Mouse (Mus musculus) kidney, postnatal 0 days (tissue): ENCODE measurements around the gene Phldb3. TPM values are rescaled to one million over a fixed set of nuclear protein-coding genes. Genes with fewer than 3 reads are reported as not detected.

Experiments
- ATAC-seq: fragments of 200-750 bp; cut with Nextera tagmentation; replicated peaks from 2 replicates; pipeline ENCODE4 v1.8.0; 2017; ENCODE audit warnings: low read depth, moderate number of reproducible peaks, moderate TSS enrichment, moderate library complexity; ENCODE audit not compliant: low FRiP score
- DNase-seq: peaks from one replicate; pipeline ENCODE4 v3.0.0-alpha.2; 2016; ENCODE audit warnings: low spot score
- H3K27ac ChIP-seq: fragments of 300-500 bp; sonication (generic); 2 replicates; pipeline ENCODE4 v1.5.1; 2014; ENCODE audit warnings: mild to moderate bottlenecking
- H3K27me3 ChIP-seq: fragments of 300-500 bp; sonication (generic); 2 replicates; pipeline ENCODE4 v1.6.1; 2014; ENCODE audit warnings: low read length, mixed read lengths; ENCODE audit not compliant: insufficient read depth
- H3K36me3 ChIP-seq: fragments of 300-500 bp; sonication (generic); 2 replicates; pipeline ENCODE4 v1.6.1; 2014; ENCODE audit warnings: low read length, mixed read lengths; ENCODE audit not compliant: insufficient read depth
- H3K4me1 ChIP-seq: fragments of 300-500 bp; sonication (generic); replicated peaks from 2 replicates; pipeline ENCODE4 v1.6.1; 2014; ENCODE audit warnings: antibody characterized with exemption, low read length, mixed read lengths; ENCODE audit not compliant: insufficient read depth
- H3K4me2 ChIP-seq: fragments of 300-500 bp; sonication (generic); 2 replicates; pipeline ENCODE4 v1.6.1; 2014; ENCODE audit warnings: mild to moderate bottlenecking, low read length, moderate library complexity, mixed read lengths
- H3K4me3 ChIP-seq: fragments of 300-500 bp; sonication (generic); replicated peaks from 2 replicates; pipeline ENCODE4 v1.5.1; 2014; ENCODE audit warnings: low read depth, low read length
- H3K9ac ChIP-seq: fragments of 300-500 bp; sonication (generic); 2 replicates; pipeline ENCODE4 v1.6.1; 2014; ENCODE audit warnings: low read depth, low read length
- H3K9me3 ChIP-seq: fragments of 300-500 bp; sonication (generic); replicated peaks from 2 replicates; pipeline ENCODE4 v1.6.1; 2016; ENCODE audit warnings: low read length, inconsistent platforms, mixed read lengths
- CTCF ChIP-seq: IDR thresholded peaks from 2 replicates; pipeline ENCODE4 v1.5.1; 2016; ENCODE audit warnings: antibody characterized with exemption, low read depth, mild to moderate bottlenecking, moderate library complexity
- WGBS: fragments of 180-500 bp; shearing (Covaris S2); extraction: QIAGEN DNeasy Blood & Tissue Kit; methylation state at CpG from one replicate; pipeline ENCODE4 v1.1.7; 2014; 5-methylcytosine and 5-hydroxymethylcytosine counted together
- polyA plus RNA-seq: library from polyadenylated mRNA; unstranded; fragments of >200 nt; fragmentation: Nextera tagmentation; extraction: Ambion mirVana; gene quantifications from 2 replicates; pipeline ENCODE4 v1.2.1, GENCODE M21; 2015

The Phldb3 gene
- polyA plus RNA-seq, 1 experiment from 2014 or later = 0.11 TPM

GRCm38 (mm10) chr7:24664959-24665358 lies 54.4 kb downstream of the Phldb3 start:
- ATAC-seq (no peak), DNase-seq (no peak)
- no peak for TF ChIP-seq CTCF
- H3K9me3 ChIP-seq = no peaks in the 10 kb centered on the region
- H3K4me2 ChIP-seq = no peak overlapping the region
- no peak overlapping the region for H3K4me3 ChIP-seq
- no peak overlapping the region for H3K27ac ChIP-seq
- no peaks in the 10 kb centered on the region for H3K4me1 ChIP-seq
- H3K27me3 ChIP-seq = no peaks in the 10 kb centered on the region
- no peaks in the 10 kb centered on the region for H3K36me3 ChIP-seq
- no peak overlapping the region for H3K9ac ChIP-seq
- 78% methylated on average over 9 of the region's 9 CpGs for WGBS

GRCm38 (mm10) chr7:24671944-24672439 lies 61.4 kb downstream of the Phldb3 start:
- H3K4me1 ChIP-seq = no peaks in the 10 kb centered on the region
- no peaks in the 10 kb centered on the region for H3K27me3 ChIP-seq
- no peak overlapping the region for H3K4me2 ChIP-seq
- no peak overlapping the region for H3K4me3 ChIP-seq
- H3K36me3 ChIP-seq = no peaks in the 10 kb centered on the region
- H3K9ac ChIP-seq = no peak overlapping the region
- no peaks in the 10 kb centered on the region for H3K9me3 ChIP-seq
- TF ChIP-seq CTCF = no peak
- WGBS = 93% methylated on average over 23 of the region's 23 CpGs
- no peak overlapping the region for H3K27ac ChIP-seq
- no peak for DNase-seq
- ATAC-seq = no peak

GRCm38 (mm10) chr7:24676575-24676974 lies 66.0 kb downstream of the Phldb3 start, which contains the start of gene Tex101:
TSS of gene Tex101 (minus strand) at chr7:24676675.
- Histone ChIP-seq H3K4me2 (no peak within 1 kb of the TSS), H3K9me3 (no peaks in the 10 kb centered on the region), H3K4me1 (no peaks in the 10 kb centered on the region), H3K9ac (no peak within 1 kb of the TSS), H3K27me3 (no peaks in the 10 kb centered on the region), H3K4me3 (no peak within 1 kb of the TSS), H3K36me3 (no peaks in the 10 kb centered on the region), H3K27ac (no peak within 1 kb of the TSS)
- TF ChIP-seq CTCF = no peak
- WGBS = 86% methylated on average over 9 of the region's 9 CpGs
- no peak for DNase-seq
- no peak for ATAC-seq

Other genes starting within 250 kb of the Phldb3 start
- gene Kcnn4, start 240.5 kb upstream of the Phldb3 start, polyA plus RNA-seq = 8.0 and 9.6 TPM in 2 replicates
- gene Smg9, start 211.1 kb upstream of the Phldb3 start, polyA plus RNA-seq = 20.6 and 20.8 TPM in 2 replicates
- gene Irgc1, start 158.5 kb upstream of the Phldb3 start, polyA plus RNA-seq = not detected in 2 replicates
- 11.5 and 15.9 TPM in 2 replicates for gene Plaur, start 148.3 kb upstream of the Phldb3 start, polyA plus RNA-seq
- 7.1 and 8.2 TPM in 2 replicates for gene Cadm4, start 128.7 kb upstream of the Phldb3 start, polyA plus RNA-seq
- gene Zfp428, start 103.8 kb upstream of the Phldb3 start, polyA plus RNA-seq = 40.2 and 41.4 TPM in 2 replicates
- 0.06 and 0.12 TPM in 2 replicates for gene AC161166.1, start 98.3 kb upstream of the Phldb3 start, polyA plus RNA-seq
- 5.4 and 6.0 TPM in 2 replicates for gene Irgq, start 80.1 kb upstream of the Phldb3 start, polyA plus RNA-seq
- 0.50 and 0.55 TPM in 2 replicates for gene Pinlyp, start 64.6 kb upstream of the Phldb3 start, polyA plus RNA-seq
- gene Xrcc1, start 64.5 kb upstream of the Phldb3 start, polyA plus RNA-seq = 58.4 and 63.6 TPM in 2 replicates
- gene Ethe1, start 23.2 kb upstream of the Phldb3 start, polyA plus RNA-seq = 43.7 and 43.8 TPM in 2 replicates
- gene Zfp575, start 23.1 kb upstream of the Phldb3 start, polyA plus RNA-seq = 4.0 and 4.3 TPM in 2 replicates
- 0.68 and 0.88 TPM in 2 replicates for gene Lypd3, start 25.8 kb downstream of the Phldb3 start, polyA plus RNA-seq
- gene Tex101, start 65.9 kb downstream of the Phldb3 start, polyA plus RNA-seq = not detected in 2 replicates
- gene BC049730, start 98.5 kb downstream of the Phldb3 start, polyA plus RNA-seq = not detected in 2 replicates
- not detected in 2 replicates for gene Gm4763, start 116.1 kb downstream of the Phldb3 start, polyA plus RNA-seq
- 0.05 and 0.36 TPM in 2 replicates for gene Cd177, start 149.5 kb downstream of the Phldb3 start, polyA plus RNA-seq
- 0.11 and 0.22 TPM in 2 replicates for gene Ceacam10, start 166.4 kb downstream of the Phldb3 start, polyA plus RNA-seq